Mouse (Mus musculus) stomach, postnatal 0 days (tissue): ENCODE measurements around the gene Stk35.

ENCODE experiments used
- CTCF ChIP-seq: IDR thresholded peaks from 2 replicates; pipeline ENCODE4 v1.5.1; 2016; ENCODE audit warnings: antibody characterized with exemption, low read depth, mild to moderate bottlenecking, moderate library complexity
- EP300 ChIP-seq: optimal IDR thresholded peaks from 2 replicates; pipeline ENCODE3; 2016; ENCODE audit warnings: antibody characterized with exemption

GRCm38 (mm10) chr2:129805486-129805885, 5.2 kb downstream of the Stk35 start:
- no peak for TF ChIP-seq CTCF
- TF ChIP-seq EP300: no peak
